Mouse (Mus musculus): ENCODE results near the gene Jade2. TPM values are rescaled to one million over a fixed set of nuclear protein-coding genes. Genes with fewer than 3 reads are reported as not detected.

Gene Jade2
- polyA plus RNA-seq, 1 experiment from 2014 or later = 2.3 TPM

- under 1% methylated on average over 47 of the region's 47 CpGs for WGBS
- H3K36me3 ChIP-seq = no peaks in the 10 kb centered on the region
- peak overlapping the region; percentile 71 for H3K4me3 ChIP-seq
- no peaks in the 10 kb centered on the region for H3K27me3 ChIP-seq
- peaks cover 53% of the 10 kb centered on the region for H3K4me1 ChIP-seq
- peak overlapping the region; percentile 97 for H3K27ac ChIP-seq
- H3K9me3 ChIP-seq = no peaks in the 10 kb centered on the region
- peak overlapping the region; percentile 97 for H3K4me2 ChIP-seq
- peak overlapping the region; percentile 86 for H3K9ac ChIP-seq
- peak; percentile 37 for ATAC-seq (ENCODE audit: borderline replicate concordance, extremely low read depth, low FRiP score, low TSS enrichment)
These were observed 1.4 kb downstream of the Jade2 start for GRCm38 (mm10) chr11:51855818-51856615.

DNA sequence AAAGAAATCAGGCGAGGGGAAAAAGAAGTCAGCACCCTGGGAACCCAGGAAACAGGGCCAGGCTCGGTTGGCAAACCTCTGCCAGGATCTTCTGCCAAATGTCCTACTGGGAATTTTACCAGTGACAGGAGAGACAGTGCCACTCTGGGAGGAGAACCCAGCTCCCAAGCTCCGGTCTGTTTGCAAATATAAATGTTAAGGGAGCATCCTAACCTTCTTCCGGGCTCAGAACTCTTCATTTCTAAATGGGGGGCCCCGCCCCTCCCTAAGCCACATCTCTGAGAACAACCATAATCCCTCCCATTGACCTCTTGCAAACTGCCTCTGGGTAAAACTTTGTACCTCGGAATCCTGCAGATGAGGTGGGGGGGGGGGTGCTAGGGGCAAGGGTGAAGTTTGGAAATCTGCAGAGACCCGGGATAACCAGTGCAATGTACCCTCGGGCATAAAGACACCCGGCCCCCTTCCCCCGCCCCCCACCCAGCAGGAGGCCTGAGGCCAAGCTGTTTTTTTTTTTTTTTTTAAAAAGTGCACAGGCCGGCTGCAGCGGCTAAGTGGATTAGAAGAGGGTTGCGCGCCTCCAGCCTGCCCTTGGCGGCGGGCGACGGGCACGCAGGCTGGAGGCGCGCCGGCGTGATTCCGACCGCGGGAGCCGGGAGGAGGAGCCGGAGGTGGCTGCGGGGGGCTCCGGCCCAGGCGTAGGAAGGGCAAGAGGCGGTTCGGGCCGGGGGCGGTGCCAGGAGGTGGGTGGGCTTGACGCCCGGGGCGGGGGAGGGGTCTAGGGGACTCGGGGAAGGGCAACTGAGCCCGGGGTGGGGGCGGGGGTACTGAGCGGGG lies 2.3 kb downstream of the Jade2 start:
- Histone ChIP-seq H3K9me3 (no peaks in the 10 kb centered on the region), H3K4me2 (peak overlapping the region; percentile 97)

GRCm38 (mm10) chr11:51852595-51852994 lies 4.9 kb downstream of the Jade2 start:
- peaks cover 48% of the 10 kb centered on the region for H3K4me1 ChIP-seq
- 67% methylated on average over 5 of the region's 5 CpGs for WGBS
- H3K27ac ChIP-seq = no peak overlapping the region
- no peak overlapping the region for H3K4me3 ChIP-seq
- no peak overlapping the region for H3K4me2 ChIP-seq
- H3K36me3 ChIP-seq = no peaks in the 10 kb centered on the region
- H3K27me3 ChIP-seq = no peaks in the 10 kb centered on the region
- no peak for ATAC-seq (ENCODE audit: borderline replicate concordance, extremely low read depth, low FRiP score, low TSS enrichment)
- no peak overlapping the region for H3K9ac ChIP-seq
- H3K9me3 ChIP-seq = no peaks in the 10 kb centered on the region

More for the DNA sequence above, 2.3 kb downstream of the Jade2 start:
- WGBS = 2% methylated on average over 35 of the region's 42 CpGs
- Histone ChIP-seq H3K4me3 (peak overlapping the region; percentile 71), H3K27ac (peak overlapping the region; percentile 97), H3K4me1 (peaks cover 53% of the 10 kb centered on the region), H3K9ac (peak overlapping the region; percentile 86), H3K36me3 (no peaks in the 10 kb centered on the region), H3K27me3 (no peaks in the 10 kb centered on the region)
- ATAC-seq (ENCODE audit: borderline replicate concordance, extremely low read depth, low FRiP score, low TSS enrichment) = peak; percentile 65

DNA sequence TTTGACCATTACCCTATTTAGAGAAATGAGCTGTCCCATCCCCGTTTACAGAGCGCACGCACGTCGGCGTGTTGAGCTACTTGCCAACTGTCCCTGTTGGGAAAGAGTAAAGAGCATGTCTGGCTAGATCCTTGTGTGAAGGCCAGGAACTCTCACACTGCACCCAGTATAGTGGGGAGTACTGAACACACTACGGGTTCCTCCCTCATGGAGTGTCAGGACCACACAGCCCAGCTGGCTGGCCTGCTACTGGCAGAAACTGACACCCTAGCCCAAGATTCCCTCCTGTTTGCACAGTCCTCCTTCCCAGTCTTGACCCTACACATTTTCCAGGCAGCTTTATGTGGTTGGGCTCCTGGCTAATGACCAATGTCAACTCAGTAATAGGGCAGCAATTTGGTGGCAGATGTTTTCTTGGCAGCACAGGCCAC lies 5.3 kb downstream of the Jade2 start:
- ATAC-seq (ENCODE audit: borderline replicate concordance, extremely low read depth, low FRiP score, low TSS enrichment) = peak; percentile 63
- Histone ChIP-seq H3K27ac (peak overlapping the region; percentile 39; the same call in 1 of the 2 replicates), H3K9me3 (no peaks in the 10 kb centered on the region)

DNA sequence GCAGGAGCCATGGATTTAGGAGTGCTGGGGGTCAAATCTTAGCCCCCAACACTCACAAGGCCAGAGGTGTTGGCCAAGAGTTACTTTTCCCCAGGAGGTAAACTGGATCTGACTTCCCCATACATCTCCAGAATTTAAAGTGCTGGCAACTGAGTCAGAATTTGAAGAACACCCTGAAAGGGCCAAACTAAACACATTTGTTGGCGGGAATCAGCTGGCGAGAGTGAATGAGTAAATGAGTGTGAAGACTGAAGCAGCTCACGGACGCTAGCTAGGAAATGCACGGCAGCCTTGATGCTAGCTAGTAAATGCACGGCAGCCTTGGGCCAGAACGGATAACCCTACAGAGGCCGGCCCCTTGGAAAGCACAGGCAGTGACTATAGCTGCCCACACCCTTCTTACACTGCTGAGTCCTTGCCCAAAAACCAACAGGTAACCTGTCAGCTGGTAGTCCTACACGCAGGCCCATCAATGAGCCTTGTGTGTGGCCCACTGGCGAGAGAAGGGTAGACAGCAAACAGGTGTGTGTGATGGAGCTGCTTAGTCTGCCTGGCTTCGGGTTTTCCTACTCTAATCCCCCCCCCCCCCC lies 6.6 kb downstream of the Jade2 start:
- H3K27me3 ChIP-seq = no peaks in the 10 kb centered on the region
- H3K9me3 ChIP-seq = no peaks in the 10 kb centered on the region

More for the DNA sequence above, 5.3 kb downstream of the Jade2 start:
- H3K4me3 ChIP-seq = no peak overlapping the region
- no peaks in the 10 kb centered on the region for H3K27me3 ChIP-seq
- 41% methylated on average over 7 of the region's 7 CpGs for WGBS
- H3K4me2 ChIP-seq = no peak overlapping the region
- H3K36me3 ChIP-seq = no peaks in the 10 kb centered on the region
- H3K4me1 ChIP-seq = peaks cover 48% of the 10 kb centered on the region
- no peak overlapping the region for H3K9ac ChIP-seq

DNA sequence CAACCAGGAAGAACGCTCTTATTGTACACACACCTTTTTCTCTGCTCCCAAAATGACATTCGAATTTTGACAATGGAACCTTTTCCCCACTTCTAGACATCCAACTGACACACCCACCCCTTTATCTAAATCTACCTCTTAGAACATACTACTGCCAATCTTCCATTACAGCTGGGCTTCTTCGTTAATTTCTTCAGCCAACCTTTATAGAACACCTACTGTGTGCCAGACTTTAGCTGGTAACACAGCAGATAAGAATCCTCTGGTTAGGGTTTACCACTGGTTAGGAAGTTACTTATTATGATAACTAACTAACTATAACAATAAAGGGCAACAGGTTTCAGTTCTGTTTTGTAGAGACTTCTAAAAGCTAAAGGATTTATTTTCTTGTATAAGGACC lies 9.1 kb downstream of the Jade2 start:
- Histone ChIP-seq H3K36me3 (peaks cover 14% of the 10 kb centered on the region), H3K4me1 (peaks cover 21% of the 10 kb centered on the region), H3K27ac (no peak overlapping the region), H3K9me3 (no peaks in the 10 kb centered on the region), H3K4me2 (no peak overlapping the region), H3K9ac (no peak overlapping the region), H3K27me3 (no peaks in the 10 kb centered on the region), H3K4me3 (no peak overlapping the region)
- 86% methylated on average over 3 of the region's 3 CpGs for WGBS
- ATAC-seq (ENCODE audit: borderline replicate concordance, extremely low read depth, low FRiP score, low TSS enrichment) = no peak

More for the DNA sequence above, 6.6 kb downstream of the Jade2 start:
- no peak for ATAC-seq (ENCODE audit: borderline replicate concordance, extremely low read depth, low FRiP score, low TSS enrichment)
- H3K9ac ChIP-seq = no peak overlapping the region
- peaks cover 10% of the 10 kb centered on the region for H3K36me3 ChIP-seq
- 64% methylated on average over 11 of the region's 11 CpGs for WGBS
- H3K27ac ChIP-seq = no peak overlapping the region
- no peak overlapping the region for H3K4me2 ChIP-seq
- no peak overlapping the region for H3K4me3 ChIP-seq
- peaks cover 39% of the 10 kb centered on the region for H3K4me1 ChIP-seq

DNA sequence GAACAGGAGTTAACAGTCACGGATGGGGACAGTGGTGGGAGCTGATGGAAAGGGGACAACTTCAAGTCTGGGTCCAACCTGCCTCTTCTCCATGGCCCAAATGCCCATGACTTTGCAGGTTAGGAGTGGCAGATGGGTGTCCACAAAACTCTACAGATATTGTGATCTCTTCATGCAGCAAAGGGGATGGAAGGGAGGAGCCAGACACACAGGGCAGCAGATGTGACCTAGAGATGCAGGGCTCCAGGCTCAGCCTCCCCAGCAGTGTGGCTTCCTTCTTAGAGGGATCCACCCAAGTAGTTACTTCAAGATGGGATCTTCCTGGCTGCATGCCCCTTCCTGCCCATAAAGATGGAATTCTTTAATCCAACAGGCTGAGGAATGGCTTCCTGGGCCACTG lies 9.6 kb downstream of the Jade2 start:
- Histone ChIP-seq H3K27ac (no peak overlapping the region), H3K27me3 (no peaks in the 10 kb centered on the region), H3K4me1 (peaks cover 17% of the 10 kb centered on the region), H3K9me3 (no peaks in the 10 kb centered on the region), H3K9ac (no peak overlapping the region), H3K36me3 (peaks cover 14% of the 10 kb centered on the region), H3K4me3 (no peak overlapping the region), H3K4me2 (no peak overlapping the region)
- WGBS = 82% methylated on average over 1 of the region's 1 CpGs
- ATAC-seq (ENCODE audit: borderline replicate concordance, extremely low read depth, low FRiP score, low TSS enrichment) = no peak

DNA sequence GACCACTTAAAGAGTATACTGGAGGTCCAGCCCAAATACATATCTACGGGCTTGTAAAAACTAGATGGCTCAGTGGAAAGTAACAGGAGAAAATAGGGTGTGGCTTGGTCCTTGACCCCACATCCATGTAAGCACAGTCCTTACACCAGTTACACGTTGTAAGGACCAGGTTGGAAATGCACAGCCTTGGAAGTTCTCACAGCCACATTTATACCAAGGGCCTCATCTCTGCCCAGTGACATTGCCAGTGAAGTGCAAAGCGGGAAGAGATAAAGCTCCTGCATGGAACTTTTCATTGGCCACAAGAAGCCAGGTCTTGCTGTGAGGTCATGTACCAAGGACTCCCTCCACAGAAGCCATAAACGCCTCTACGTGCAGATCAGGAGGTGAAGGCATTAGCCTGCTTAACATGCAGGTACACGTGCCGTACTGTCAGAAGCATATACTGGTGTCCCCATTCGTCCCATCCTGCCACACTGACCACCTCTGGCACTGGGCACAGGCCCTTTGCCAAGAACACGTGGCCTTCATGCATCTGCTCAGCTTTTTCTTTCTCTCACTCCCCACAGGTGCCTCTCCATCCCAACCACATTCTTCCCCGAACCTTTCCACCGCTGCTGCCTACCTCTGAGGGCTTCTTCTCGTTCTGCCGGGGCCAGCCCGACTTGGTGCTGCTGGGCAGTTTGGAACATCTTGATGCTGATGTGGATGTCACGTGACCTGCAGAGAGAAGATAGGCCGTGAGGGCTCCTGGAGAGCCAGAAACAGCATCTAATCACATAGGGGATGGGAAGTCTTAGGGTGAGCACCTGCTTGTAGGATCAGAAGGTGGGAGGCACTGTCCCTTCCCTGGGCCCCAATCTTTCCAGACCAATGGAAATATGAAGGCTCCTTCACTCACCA lies 11.2 kb downstream of the Jade2 start:
- H3K4me1 ChIP-seq = peaks cover 2% of the 10 kb centered on the region
- no peak overlapping the region for H3K4me3 ChIP-seq
- no peak overlapping the region for H3K9ac ChIP-seq
- ATAC-seq (ENCODE audit: borderline replicate concordance, extremely low read depth, low FRiP score, low TSS enrichment) = no peak
- no peaks in the 10 kb centered on the region for H3K9me3 ChIP-seq
- H3K27me3 ChIP-seq = no peaks in the 10 kb centered on the region
- no peak overlapping the region for H3K27ac ChIP-seq
- peaks cover 14% of the 10 kb centered on the region for H3K36me3 ChIP-seq
- H3K4me2 ChIP-seq = no peak overlapping the region
- WGBS = 84% methylated on average over 16 of the region's 16 CpGs

DNA sequence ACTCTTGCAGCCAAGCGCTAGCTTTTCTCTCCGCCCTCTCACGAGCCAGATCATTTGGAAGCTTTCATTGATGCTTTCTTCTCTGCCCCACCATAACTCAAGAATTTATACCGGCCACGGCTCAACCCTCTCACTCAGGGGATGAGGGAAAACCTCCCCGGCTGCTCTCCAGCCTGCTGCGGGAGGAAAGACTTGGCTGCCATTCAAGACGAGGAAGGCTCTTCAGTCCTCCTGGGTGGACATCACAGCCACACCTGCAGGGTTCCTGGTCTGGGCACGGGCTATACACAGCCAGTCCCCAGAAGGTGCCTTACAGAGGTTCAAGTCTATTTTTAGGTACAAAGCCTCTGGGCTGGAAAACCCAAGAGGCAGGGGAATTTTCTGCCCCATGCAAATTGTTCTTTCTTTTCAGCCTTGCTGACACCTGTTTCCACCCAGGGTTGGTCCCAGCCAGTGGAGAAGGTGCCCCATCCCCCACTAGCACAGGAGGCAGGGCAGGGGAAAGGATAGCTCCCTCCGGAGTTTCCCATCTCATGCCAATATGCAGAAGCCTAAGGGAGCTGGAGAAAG lies 12.8 kb downstream of the Jade2 start:
- Histone ChIP-seq H3K27ac (no peak overlapping the region), H3K9me3 (no peaks in the 10 kb centered on the region), H3K4me3 (no peak overlapping the region), H3K9ac (no peak overlapping the region), H3K4me1 (peaks cover 8% of the 10 kb centered on the region), H3K27me3 (no peaks in the 10 kb centered on the region), H3K36me3 (peaks cover 14% of the 10 kb centered on the region), H3K4me2 (no peak overlapping the region)
- 47% methylated on average over 10 of the region's 10 CpGs for WGBS
- ATAC-seq (ENCODE audit: borderline replicate concordance, extremely low read depth, low FRiP score, low TSS enrichment) = no peak

- Histone ChIP-seq H3K9me3 (no peaks in the 10 kb centered on the region), H3K4me1 (peaks cover 8% of the 10 kb centered on the region), H3K27me3 (no peaks in the 10 kb centered on the region), H3K27ac (no peak overlapping the region), H3K4me2 (no peak overlapping the region), H3K36me3 (peaks cover 14% of the 10 kb centered on the region), H3K4me3 (no peak overlapping the region), H3K9ac (no peak overlapping the region)
- ATAC-seq (ENCODE audit: borderline replicate concordance, extremely low read depth, low FRiP score, low TSS enrichment) = no peak
These were observed 13.6 kb downstream of the Jade2 start for GRCm38 (mm10) chr11:51843898-51844297.

GRCm38 (mm10) chr11:51843168-51843567 lies 14.3 kb downstream of the Jade2 start:
- WGBS = 87% methylated on average over 4 of the region's 4 CpGs
- Histone ChIP-seq H3K27me3 (no peaks in the 10 kb centered on the region), H3K4me3 (no peak overlapping the region), H3K27ac (no peak overlapping the region), H3K36me3 (peaks cover 14% of the 10 kb centered on the region), H3K9ac (no peak overlapping the region), H3K4me1 (peaks cover 8% of the 10 kb centered on the region), H3K4me2 (no peak overlapping the region), H3K9me3 (no peaks in the 10 kb centered on the region)
- no peak for ATAC-seq (ENCODE audit: borderline replicate concordance, extremely low read depth, low FRiP score, low TSS enrichment)
